Mouse (Mus musculus) neural tube, embryonic 15.5 days (tissue): ENCODE results near the gene Gjb6. TPM values are rescaled to one million over a fixed set of nuclear protein-coding genes. Genes with fewer than 3 reads are reported as not detected.

ENCODE experiments used
- ATAC-seq: fragments of 200-750 bp; cut with Nextera tagmentation; 2 replicates; pipeline ENCODE4 v1.8.0; 2017; ENCODE audit warnings: mild to moderate bottlenecking, moderate TSS enrichment, moderate library complexity; ENCODE audit not compliant: low FRiP score
- H3K27ac ChIP-seq: fragments of 300-500 bp; sonication (generic); replicated peaks from 2 replicates; pipeline ENCODE4 v1.5.1; 2015; ENCODE audit warnings: mild to moderate bottlenecking, inconsistent platforms
- H3K27me3 ChIP-seq: fragments of 300-500 bp; sonication (generic); replicated peaks from 2 replicates; pipeline ENCODE4 v1.6.1; 2015; ENCODE audit warnings: inconsistent platforms
- H3K36me3 ChIP-seq: fragments of 300-500 bp; sonication (generic); 2 replicates; pipeline ENCODE4 v1.6.1; 2015; ENCODE audit warnings: inconsistent platforms
- H3K4me1 ChIP-seq: fragments of 300-500 bp; sonication (generic); 2 replicates; pipeline ENCODE4 v1.6.1; 2015; ENCODE audit warnings: inconsistent platforms
- H3K4me2 ChIP-seq: fragments of 300-500 bp; sonication (generic); 2 replicates; pipeline ENCODE4 v1.6.1; 2015; ENCODE audit warnings: inconsistent platforms, mild to moderate bottlenecking, moderate library complexity
- H3K4me3 ChIP-seq: fragments of 300-500 bp; sonication (generic); replicated peaks from 2 replicates; pipeline ENCODE4 v1.5.1; 2015; ENCODE audit warnings: mild to moderate bottlenecking, inconsistent platforms
- H3K9ac ChIP-seq: fragments of 300-500 bp; sonication (generic); replicated peaks from 2 replicates; pipeline ENCODE4 v1.6.1; 2015; ENCODE audit warnings: mild to moderate bottlenecking, inconsistent platforms
- H3K9me3 ChIP-seq: fragments of 300-500 bp; sonication (generic); replicated peaks from 2 replicates; pipeline ENCODE4 v1.6.1; 2016; ENCODE audit warnings: inconsistent platforms
- WGBS: fragments of 180-500 bp; shearing (Covaris S2); methylation state at CpG from one replicate; pipeline ENCODE4 v1.1.7; 2015; ENCODE audit warnings: mixed read lengths; 5-methylcytosine and 5-hydroxymethylcytosine counted together
- polyA plus RNA-seq: library from polyadenylated mRNA; unstranded; fragments of >200 nt; fragmentation: Nextera tagmentation; extraction: Ambion mirVana; gene quantifications from 2 replicates; pipeline ENCODE4 v1.2.1, GENCODE M21; 2015

Gene Gjb6
- polyA plus RNA-seq, result 10.9 and 13.8 TPM in 2 replicates

GRCm38 (mm10) chr14:57133161-57133661 is at the start of gene Gjb6:
Gene Gjb6 (minus strand): TSS chr14:57133611.
- WGBS, result 2% methylated on average over 33 of the region's 33 CpGs
- H3K4me2 ChIP-seq, result peak within 1 kb of the TSS; percentile 86
- H3K27me3 ChIP-seq, result peaks cover 60% of the 10 kb centered on the region
- peak; percentile 65 for ATAC-seq
- H3K4me3 ChIP-seq, result peak within 1 kb of the TSS; percentile 41
- peak within 1 kb of the TSS; percentile 32 for H3K9ac ChIP-seq
- peaks cover 15% of the 10 kb centered on the region for H3K4me1 ChIP-seq
- H3K9me3 ChIP-seq, result no peaks in the 10 kb centered on the region
- no peak within 1 kb of the TSS for H3K27ac ChIP-seq
- H3K36me3 ChIP-seq, result no peaks in the 10 kb centered on the region

DNA sequence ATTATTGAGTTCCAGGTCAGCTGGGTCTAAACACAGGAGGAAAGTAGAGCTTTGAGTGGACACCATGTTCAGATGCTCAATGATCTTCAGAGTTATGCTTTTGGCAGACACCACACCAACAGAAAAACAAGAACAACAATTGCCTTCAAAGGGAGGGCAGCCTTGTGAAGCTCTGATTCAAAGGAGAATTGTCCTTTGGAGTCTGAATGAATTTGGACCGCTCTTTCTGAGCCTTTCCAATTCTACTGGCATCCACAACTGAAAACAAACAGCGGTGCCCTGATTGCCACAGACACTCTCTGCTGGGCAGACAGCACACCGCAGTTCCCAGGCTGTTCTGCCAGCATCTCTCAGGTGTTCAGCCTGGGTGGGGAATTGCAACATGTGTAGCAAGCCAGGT is 32.1 kb upstream of the Gjb6 start:
- Histone ChIP-seq H3K9me3 (no peaks in the 10 kb centered on the region), H3K9ac (no peak overlapping the region), H3K4me1 (no peaks in the 10 kb centered on the region), H3K36me3 (no peaks in the 10 kb centered on the region), H3K27ac (no peak overlapping the region), H3K27me3 (no peaks in the 10 kb centered on the region), H3K4me3 (no peak overlapping the region), H3K4me2 (no peak overlapping the region)
- 90% methylated on average over 3 of the region's 3 CpGs for WGBS
- no peak for ATAC-seq

DNA sequence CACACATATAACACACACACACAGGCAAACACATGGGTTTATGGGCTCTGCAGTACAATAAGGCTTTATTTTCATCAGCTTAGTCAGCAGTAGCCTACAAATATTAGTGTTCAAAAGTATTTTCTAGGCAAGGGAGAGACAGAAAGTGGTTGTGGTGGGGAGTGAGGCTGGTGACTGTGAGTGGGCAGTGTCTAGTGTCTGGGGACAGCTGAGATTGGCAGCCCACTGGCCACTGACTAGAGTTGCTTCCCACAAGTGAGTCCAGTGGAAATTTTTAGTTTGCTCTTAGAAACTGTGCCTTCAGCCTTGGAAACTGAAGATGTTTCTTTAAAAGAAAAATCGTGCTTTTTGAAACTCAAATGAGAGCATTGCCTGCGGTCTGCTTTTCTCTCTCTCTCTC is 28.4 kb upstream of the Gjb6 start:
- WGBS, result 60% methylated on average over 2 of the region's 2 CpGs
- Histone ChIP-seq H3K27ac (peak overlapping the region; percentile 48; the same call in 1 of the 2 replicates), H3K4me2 (no peak overlapping the region), H3K9me3 (no peaks in the 10 kb centered on the region), H3K36me3 (no peaks in the 10 kb centered on the region), H3K27me3 (no peaks in the 10 kb centered on the region), H3K9ac (no peak overlapping the region), H3K4me3 (no peak overlapping the region), H3K4me1 (no peaks in the 10 kb centered on the region)
- ATAC-seq, result no peak

DNA sequence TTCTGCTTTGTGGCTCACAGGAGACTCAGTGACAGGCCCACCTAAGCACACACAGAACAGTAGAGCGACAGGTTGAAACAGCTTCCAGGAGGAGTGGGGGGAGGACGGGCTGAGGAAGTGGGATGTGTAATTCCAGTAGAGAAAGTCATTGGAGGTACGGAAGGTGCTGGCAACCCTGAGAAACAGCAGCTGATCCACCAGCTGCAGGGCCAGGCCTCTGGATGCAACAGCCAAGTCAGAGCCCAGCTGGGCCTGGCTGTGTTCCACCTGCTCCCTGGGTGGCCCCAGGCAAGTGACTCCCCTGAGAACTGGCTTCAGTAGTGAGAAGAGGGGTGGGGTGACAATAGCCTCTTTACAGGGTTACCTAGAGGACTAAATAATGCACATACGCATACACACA is 27.8 kb upstream of the Gjb6 start:
- Histone ChIP-seq H3K36me3 (no peaks in the 10 kb centered on the region), H3K4me3 (no peak overlapping the region), H3K4me1 (no peaks in the 10 kb centered on the region), H3K9ac (no peak overlapping the region), H3K27me3 (no peaks in the 10 kb centered on the region), H3K9me3 (no peaks in the 10 kb centered on the region), H3K4me2 (no peak overlapping the region), H3K27ac (no peak overlapping the region)
- ATAC-seq, result no peak
- 56% methylated on average over 4 of the region's 4 CpGs for WGBS

- no peak overlapping the region for H3K4me3 ChIP-seq
- H3K9me3 ChIP-seq, result no peaks in the 10 kb centered on the region
- H3K36me3 ChIP-seq, result no peaks in the 10 kb centered on the region
- H3K4me2 ChIP-seq, result no peak overlapping the region
- H3K27ac ChIP-seq, result no peak overlapping the region
- no peak overlapping the region for H3K9ac ChIP-seq
- peaks cover 6% of the 10 kb centered on the region for H3K4me1 ChIP-seq
- ATAC-seq, result no peak
- 41% methylated on average over 6 of the region's 6 CpGs for WGBS
- H3K27me3 ChIP-seq, result no peaks in the 10 kb centered on the region
These were observed 21.5 kb upstream of the Gjb6 start for GRCm38 (mm10) chr14:57154916-57155315.

DNA sequence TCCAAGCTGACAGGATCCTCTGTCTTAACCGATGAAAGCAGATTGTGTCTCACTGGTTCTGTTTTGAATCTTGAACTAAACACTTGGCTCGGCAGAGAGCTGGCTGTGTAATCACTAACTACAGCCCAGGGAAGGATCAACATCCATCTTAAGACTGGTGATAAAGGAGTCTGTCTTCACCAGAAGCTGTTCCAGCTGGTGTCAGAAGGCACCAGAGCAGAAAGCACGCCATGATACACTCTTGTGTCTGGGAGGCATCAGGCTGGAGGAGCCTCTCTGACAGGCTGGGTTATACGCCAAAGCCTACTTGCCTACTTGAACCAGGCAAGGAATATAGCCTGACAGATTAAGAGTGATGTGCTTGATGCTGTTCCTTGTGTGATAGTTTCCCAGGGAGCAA is 12.3 kb upstream of the Gjb6 start:
- no peaks in the 10 kb centered on the region for H3K36me3 ChIP-seq
- H3K4me2 ChIP-seq, result no peak overlapping the region
- 46% methylated on average over 4 of the region's 4 CpGs for WGBS
- H3K27ac ChIP-seq, result no peak overlapping the region
- 0 out of 2 replicates have a peak, but pooled peaks have one; percentile 38 for ATAC-seq
- H3K9me3 ChIP-seq, result no peaks in the 10 kb centered on the region
- no peak overlapping the region for H3K4me3 ChIP-seq
- H3K4me1 ChIP-seq, result no peaks in the 10 kb centered on the region
- H3K27me3 ChIP-seq, result peaks cover 5% of the 10 kb centered on the region
- H3K9ac ChIP-seq, result no peak overlapping the region

- no peak for ATAC-seq
- Histone ChIP-seq H3K9ac (no peak overlapping the region), H3K4me2 (no peak overlapping the region), H3K27me3 (peaks cover 58% of the 10 kb centered on the region), H3K27ac (no peak overlapping the region), H3K4me1 (peaks cover 15% of the 10 kb centered on the region), H3K9me3 (no peaks in the 10 kb centered on the region), H3K4me3 (no peak overlapping the region), H3K36me3 (no peaks in the 10 kb centered on the region)
- 12% methylated on average over 8 of the region's 8 CpGs for WGBS
These were observed 1.9 kb upstream of the Gjb6 start for GRCm38 (mm10) chr14:57135265-57135664.

GRCm38 (mm10) chr14:57127383-57127782 is 6.0 kb downstream of the Gjb6 start:
- WGBS, result 70% methylated on average over 4 of the region's 4 CpGs
- Histone ChIP-seq H3K9me3 (no peaks in the 10 kb centered on the region), H3K4me3 (no peak overlapping the region), H3K36me3 (no peaks in the 10 kb centered on the region), H3K4me2 (no peak overlapping the region), H3K4me1 (peaks cover under 1% of the 10 kb centered on the region; the same call in 1 of the 2 replicates), H3K27me3 (peaks cover 17% of the 10 kb centered on the region), H3K9ac (no peak overlapping the region), H3K27ac (no peak overlapping the region)
- ATAC-seq, result no peak

DNA sequence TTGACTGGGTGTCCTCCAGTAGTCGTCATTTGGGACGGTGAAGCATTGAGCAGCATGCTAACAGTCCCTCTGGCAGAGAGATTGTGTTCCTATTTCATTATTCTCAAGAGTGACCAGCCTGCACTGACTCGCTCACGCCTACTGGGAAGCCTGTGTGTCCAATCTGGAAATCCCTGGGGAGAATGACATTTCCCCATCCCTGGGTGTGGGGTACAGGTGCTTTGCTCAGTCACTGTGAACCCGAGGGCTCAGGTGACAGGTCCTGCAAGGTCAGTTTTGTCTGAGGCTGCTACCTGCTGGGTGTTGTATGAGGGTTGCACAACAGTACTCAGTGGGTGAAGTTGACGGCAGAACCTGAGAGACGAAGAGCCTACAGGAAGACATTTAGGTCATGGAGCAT is 11.1 kb downstream of the Gjb6 start:
- H3K27me3 ChIP-seq, result no peaks in the 10 kb centered on the region
- no peak for ATAC-seq
- H3K4me3 ChIP-seq, result no peak overlapping the region
- WGBS, result 89% methylated on average over 7 of the region's 7 CpGs
- no peaks in the 10 kb centered on the region for H3K9me3 ChIP-seq
- no peaks in the 10 kb centered on the region for H3K36me3 ChIP-seq
- H3K27ac ChIP-seq, result no peak overlapping the region
- H3K9ac ChIP-seq, result no peak overlapping the region
- no peaks in the 10 kb centered on the region for H3K4me1 ChIP-seq
- H3K4me2 ChIP-seq, result no peak overlapping the region

- no peak within 1 kb of the TSS for H3K4me3 ChIP-seq
- peak; percentile 80 for ATAC-seq
- no peaks in the 10 kb centered on the region for H3K36me3 ChIP-seq
- peak within 1 kb of the TSS; percentile 56 for H3K27ac ChIP-seq
- H3K4me1 ChIP-seq, result peaks cover 7% of the 10 kb centered on the region
- H3K9ac ChIP-seq, result no peak within 1 kb of the TSS
- 11% methylated on average over 13 of the region's 13 CpGs for WGBS
- peak within 1 kb of the TSS; percentile 31 for H3K4me2 ChIP-seq
- no peaks in the 10 kb centered on the region for H3K9me3 ChIP-seq
- H3K27me3 ChIP-seq, result 0 out of 2 replicates have a peak, but pooled peaks cover 2% of the 10 kb centered on the region
These were observed 17.4 kb downstream of the Gjb6 start, which contains the start of gene Gm4491 for GRCm38 (mm10) chr14:57115823-57116544. Gene Gm4491 (minus strand): TSS chr14:57115883.

- 9% methylated on average over 4 of the region's 4 CpGs for WGBS
- Histone ChIP-seq H3K36me3 (no peaks in the 10 kb centered on the region), H3K4me2 (no peak overlapping the region), H3K27ac (no peak overlapping the region), H3K9ac (no peak overlapping the region), H3K4me3 (no peak overlapping the region), H3K4me1 (peaks cover 12% of the 10 kb centered on the region), H3K9me3 (no peaks in the 10 kb centered on the region), H3K27me3 (peaks cover 49% of the 10 kb centered on the region)
- ATAC-seq, result no peak
These were observed 24.2 kb downstream of the Gjb6 start for GRCm38 (mm10) chr14:57109194-57109593.

GRCm38 (mm10) chr14:57107916-57108315 is 25.5 kb downstream of the Gjb6 start:
- Histone ChIP-seq H3K4me3 (no peak overlapping the region), H3K4me2 (no peak overlapping the region), H3K9ac (no peak overlapping the region), H3K36me3 (no peaks in the 10 kb centered on the region), H3K9me3 (no peaks in the 10 kb centered on the region), H3K27me3 (peaks cover 60% of the 10 kb centered on the region), H3K27ac (no peak overlapping the region), H3K4me1 (peaks cover 20% of the 10 kb centered on the region)
- WGBS, result 73% methylated on average over 5 of the region's 5 CpGs
- ATAC-seq, result no peak
